Mouse (Mus musculus): ENCODE data around the gene Taco1.

- TF ChIP-seq CTCF (IDR thresholded peaks at IDR 0.05; ENCODE audit: borderline replicate concordance, insufficient read depth, low read depth, low read length) (peak; percentile 42; the same call in 1 of the 2 replicates), POLR2A (IDR thresholded peaks at IDR 0.05; ENCODE audit: borderline replicate concordance, insufficient read depth, low read length) (peak; percentile 81)
Observed at GRCm38 (mm10) chr11:106083708-106084701, 18.1 kb downstream of the Taco1 start, which contains the start of gene Map3k3.

Measured in cerebellum, adult 2 months (tissue).